Mouse (Mus musculus): ENCODE results near the gene Dpf1. TPM values are rescaled to one million over a fixed set of nuclear protein-coding genes. Genes with fewer than 3 reads are reported as not detected.

Dpf1 gene
- polyA plus RNA-seq, 1 experiment from 2014 or later: 0.29 TPM

DNA sequence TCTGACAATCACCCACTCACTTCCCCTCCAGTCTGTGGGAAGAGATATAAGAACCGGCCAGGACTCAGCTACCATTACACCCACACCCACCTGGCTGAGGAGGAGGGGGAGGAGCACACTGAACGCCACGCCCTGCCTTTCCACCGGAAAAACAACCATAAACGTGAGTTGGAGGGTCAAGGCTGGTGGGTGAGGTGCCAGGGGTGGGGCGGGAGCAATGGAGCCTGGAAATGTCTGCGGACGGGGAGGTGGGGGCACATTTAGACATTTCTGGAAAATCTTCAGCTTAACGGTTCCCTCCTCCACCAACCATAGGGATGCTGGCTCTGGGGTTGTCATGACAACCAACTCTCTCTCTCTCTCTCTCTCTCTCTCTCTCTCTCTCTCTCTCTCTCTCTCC lies 9.3 kb downstream of the Dpf1 start:
- WGBS (ENCODE audit: missing documents): 67% methylated on average over 9 of the region's 9 CpGs
- no peak overlapping the region for H3K27ac ChIP-seq
- no peaks in the 10 kb centered on the region for H3K36me3 ChIP-seq (ENCODE audit: inconsistent target)
- no peaks in the 10 kb centered on the region for H3K79me2 ChIP-seq (ENCODE audit: inconsistent target)
- no peak overlapping the region for H3K4me3 ChIP-seq (ENCODE audit: inconsistent target)

DNA sequence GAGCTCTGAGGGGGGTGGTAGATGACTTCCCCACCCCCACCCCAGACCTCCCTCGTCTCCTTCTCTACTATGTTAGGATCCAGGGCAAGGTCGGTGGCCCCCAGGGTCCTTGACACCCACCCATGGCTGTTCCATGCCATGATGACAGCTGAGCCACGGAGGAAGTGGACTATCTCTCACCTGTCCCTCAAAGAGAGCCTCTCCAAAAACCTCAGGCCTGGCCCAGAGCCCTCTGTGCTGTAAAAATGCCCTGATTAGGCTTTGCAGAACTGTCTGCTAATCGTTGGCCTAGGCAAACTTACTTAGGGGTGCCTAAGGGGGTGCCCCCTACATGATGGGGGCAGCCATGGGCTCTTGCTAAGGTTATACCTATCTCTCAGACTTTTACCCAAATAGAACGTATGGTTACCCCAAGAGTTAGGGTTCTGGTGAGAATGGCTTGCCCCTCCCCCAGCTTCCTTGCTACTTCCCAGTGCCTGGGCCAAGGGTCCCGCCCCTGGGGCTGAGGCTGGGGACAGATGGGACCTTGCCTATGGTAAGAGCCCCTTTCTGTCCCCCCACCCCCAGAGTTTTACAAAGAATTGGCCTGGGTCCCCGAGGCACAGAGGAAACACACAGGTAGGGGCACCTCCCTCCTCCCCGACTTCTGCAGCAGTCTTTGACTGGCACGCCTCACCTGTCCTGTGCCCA lies 10.0 kb downstream of the Dpf1 start:
- H3K4me3 ChIP-seq (ENCODE audit: inconsistent target): no peak overlapping the region
- WGBS (ENCODE audit: missing documents): 46% methylated on average over 9 of the region's 9 CpGs
- H3K79me2 ChIP-seq (ENCODE audit: inconsistent target): no peaks in the 10 kb centered on the region
- no peak overlapping the region for H3K27ac ChIP-seq
- no peaks in the 10 kb centered on the region for H3K36me3 ChIP-seq (ENCODE audit: inconsistent target)

GRCm38 (mm10) chr7:29314844-29315628 lies 11.3 kb downstream of the Dpf1 start:
- H3K27ac ChIP-seq: no peak overlapping the region
- no peaks in the 10 kb centered on the region for H3K79me2 ChIP-seq (ENCODE audit: inconsistent target)
- no peak overlapping the region for H3K4me3 ChIP-seq (ENCODE audit: inconsistent target)
- WGBS (ENCODE audit: missing documents): 48% methylated on average over 13 of the region's 13 CpGs
- no peaks in the 10 kb centered on the region for H3K36me3 ChIP-seq (ENCODE audit: inconsistent target)

GRCm38 (mm10) chr7:29316137-29316734 lies 12.5 kb downstream of the Dpf1 start:
- no peaks in the 10 kb centered on the region for H3K79me2 ChIP-seq (ENCODE audit: inconsistent target)
- no peak overlapping the region for H3K4me3 ChIP-seq (ENCODE audit: inconsistent target)

DNA sequence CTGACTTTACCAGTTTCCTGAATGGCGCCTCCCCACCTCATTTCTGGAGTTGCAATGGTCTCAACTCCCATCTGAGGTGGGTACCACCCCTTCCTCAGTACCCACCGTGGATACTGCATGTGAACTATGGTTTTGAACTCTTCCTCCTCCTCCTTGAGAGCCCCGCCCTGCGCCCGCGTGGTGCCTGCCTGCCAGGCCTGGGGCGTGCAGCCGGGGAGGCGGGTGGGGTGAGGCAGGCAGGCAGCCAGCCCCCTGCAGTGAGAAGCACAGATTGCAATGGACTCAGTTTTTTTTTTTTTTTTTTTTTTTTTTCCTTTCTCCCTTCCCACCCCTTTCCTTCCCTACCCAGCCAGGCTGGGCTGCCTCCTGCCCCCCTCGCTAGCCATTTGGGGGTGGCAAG lies 13.2 kb downstream of the Dpf1 start:
- Histone ChIP-seq H3K79me2 (ENCODE audit: inconsistent target) (no peaks in the 10 kb centered on the region), H3K27ac (no peak overlapping the region), H3K4me3 (ENCODE audit: inconsistent target) (no peak overlapping the region), H3K36me3 (ENCODE audit: inconsistent target) (no peaks in the 10 kb centered on the region)
- WGBS (ENCODE audit: missing documents): 19% methylated on average over 9 of the region's 10 CpGs

More at GRCm38 (mm10) chr7:29316137-29316734, 12.5 kb downstream of the Dpf1 start:
- Histone ChIP-seq H3K27ac (no peak overlapping the region), H3K36me3 (ENCODE audit: inconsistent target) (no peaks in the 10 kb centered on the region)
- WGBS (ENCODE audit: missing documents): 85% methylated on average over 15 of the region's 17 CpGs

GRCm38 (mm10) chr7:29317558-29317957 lies 13.8 kb downstream of the Dpf1 start:
- H3K4me3 ChIP-seq (ENCODE audit: inconsistent target): no peak overlapping the region
- H3K27ac ChIP-seq: no peak overlapping the region
- WGBS (ENCODE audit: missing documents): no CpG with 5 or more reads among the region's 2 CpGs
- no peaks in the 10 kb centered on the region for H3K79me2 ChIP-seq (ENCODE audit: inconsistent target)
- H3K36me3 ChIP-seq (ENCODE audit: inconsistent target): no peaks in the 10 kb centered on the region

- Histone ChIP-seq H3K4me3 (ENCODE audit: inconsistent target) (no peak overlapping the region), H3K79me2 (ENCODE audit: inconsistent target) (no peaks in the 10 kb centered on the region), H3K36me3 (ENCODE audit: inconsistent target) (no peaks in the 10 kb centered on the region), H3K27ac (no peak overlapping the region)
- 12% methylated on average over 18 of the region's 18 CpGs for WGBS (ENCODE audit: missing documents)
These were observed 14.6 kb downstream of the Dpf1 start for GRCm38 (mm10) chr7:29318115-29318911.

GRCm38 (mm10) chr7:29319337-29320307 lies 15.9 kb downstream of the Dpf1 start:
- Histone ChIP-seq H3K4me3 (ENCODE audit: inconsistent target) (no peak overlapping the region), H3K27ac (no peak overlapping the region), H3K79me2 (ENCODE audit: inconsistent target) (no peaks in the 10 kb centered on the region), H3K36me3 (ENCODE audit: inconsistent target) (no peaks in the 10 kb centered on the region)
- WGBS (ENCODE audit: missing documents): 49% methylated on average over 19 of the region's 19 CpGs

DNA sequence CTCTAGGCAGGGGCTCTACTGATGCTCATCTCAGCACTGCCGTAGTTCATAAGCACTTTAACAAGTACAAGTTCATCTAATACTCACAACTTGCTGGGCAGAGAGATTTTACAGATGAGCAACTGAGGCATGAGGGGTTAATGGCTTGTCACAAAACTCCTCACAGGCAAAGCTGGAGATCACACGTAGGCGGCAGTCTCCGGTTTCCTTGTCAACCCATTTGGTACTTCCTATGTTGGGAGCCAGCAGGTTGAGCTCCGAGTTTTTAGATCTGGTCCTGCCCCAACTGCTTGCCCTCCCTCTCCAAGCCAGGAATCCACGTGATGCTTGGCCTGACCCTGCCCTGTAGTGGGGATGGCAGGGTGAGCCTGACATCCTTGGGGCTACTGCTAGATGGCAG lies 23.3 kb downstream of the Dpf1 start:
- Histone ChIP-seq H3K79me2 (ENCODE audit: inconsistent target) (no peaks in the 10 kb centered on the region), H3K36me3 (ENCODE audit: inconsistent target) (0 out of 2 replicates have a peak, but pooled peaks cover 3% of the 10 kb centered on the region), H3K27ac (no peak overlapping the region), H3K4me3 (ENCODE audit: inconsistent target) (no peak overlapping the region)
- 94% methylated on average over 6 of the region's 6 CpGs for WGBS (ENCODE audit: missing documents)

- Histone ChIP-seq H3K79me2 (ENCODE audit: inconsistent target) (no peaks in the 10 kb centered on the region), H3K27ac (no peak overlapping the region), H3K4me3 (ENCODE audit: inconsistent target) (no peak overlapping the region), H3K36me3 (ENCODE audit: inconsistent target) (peaks cover 3% of the 10 kb centered on the region; the same call in 1 of the 2 replicates)
- 95% methylated on average over 16 of the region's 16 CpGs for WGBS (ENCODE audit: missing documents)
These were observed 25.2 kb downstream of the Dpf1 start for GRCm38 (mm10) chr7:29328984-29329383.

DNA sequence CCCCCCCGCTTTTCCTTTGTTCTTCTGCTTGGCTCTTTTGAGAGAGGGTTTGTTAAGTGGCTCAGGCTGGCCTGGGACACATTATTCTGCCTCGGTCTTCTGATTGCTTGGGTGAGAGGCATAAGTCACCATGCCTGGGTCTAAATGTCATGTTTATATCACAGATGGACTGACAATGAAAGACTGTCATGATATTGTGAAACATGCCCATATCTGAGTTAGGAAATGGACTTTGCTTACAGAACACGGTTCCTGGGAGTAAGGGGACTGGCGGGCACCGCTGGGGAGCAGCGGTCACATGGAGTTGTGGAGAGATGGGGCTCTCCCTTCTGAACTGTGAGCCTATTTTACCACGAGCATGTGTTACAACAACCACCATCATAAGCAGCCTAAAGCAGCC lies 30.4 kb downstream of the Dpf1 start:
- no peak overlapping the region for H3K4me3 ChIP-seq (ENCODE audit: inconsistent target)
- H3K27ac ChIP-seq: no peak overlapping the region
- 92% methylated on average over 6 of the region's 7 CpGs for WGBS (ENCODE audit: missing documents)
- peaks cover 3% of the 10 kb centered on the region; the same call in 1 of the 2 replicates for H3K36me3 ChIP-seq (ENCODE audit: inconsistent target)
- H3K79me2 ChIP-seq (ENCODE audit: inconsistent target): no peaks in the 10 kb centered on the region

GRCm38 (mm10) chr7:29335276-29335675 lies 31.5 kb downstream of the Dpf1 start:
- Histone ChIP-seq H3K79me2 (ENCODE audit: inconsistent target) (no peaks in the 10 kb centered on the region), H3K27ac (no peak overlapping the region), H3K36me3 (ENCODE audit: inconsistent target) (peaks cover 3% of the 10 kb centered on the region; the same call in 1 of the 2 replicates), H3K4me3 (ENCODE audit: inconsistent target) (no peak overlapping the region)

DNA sequence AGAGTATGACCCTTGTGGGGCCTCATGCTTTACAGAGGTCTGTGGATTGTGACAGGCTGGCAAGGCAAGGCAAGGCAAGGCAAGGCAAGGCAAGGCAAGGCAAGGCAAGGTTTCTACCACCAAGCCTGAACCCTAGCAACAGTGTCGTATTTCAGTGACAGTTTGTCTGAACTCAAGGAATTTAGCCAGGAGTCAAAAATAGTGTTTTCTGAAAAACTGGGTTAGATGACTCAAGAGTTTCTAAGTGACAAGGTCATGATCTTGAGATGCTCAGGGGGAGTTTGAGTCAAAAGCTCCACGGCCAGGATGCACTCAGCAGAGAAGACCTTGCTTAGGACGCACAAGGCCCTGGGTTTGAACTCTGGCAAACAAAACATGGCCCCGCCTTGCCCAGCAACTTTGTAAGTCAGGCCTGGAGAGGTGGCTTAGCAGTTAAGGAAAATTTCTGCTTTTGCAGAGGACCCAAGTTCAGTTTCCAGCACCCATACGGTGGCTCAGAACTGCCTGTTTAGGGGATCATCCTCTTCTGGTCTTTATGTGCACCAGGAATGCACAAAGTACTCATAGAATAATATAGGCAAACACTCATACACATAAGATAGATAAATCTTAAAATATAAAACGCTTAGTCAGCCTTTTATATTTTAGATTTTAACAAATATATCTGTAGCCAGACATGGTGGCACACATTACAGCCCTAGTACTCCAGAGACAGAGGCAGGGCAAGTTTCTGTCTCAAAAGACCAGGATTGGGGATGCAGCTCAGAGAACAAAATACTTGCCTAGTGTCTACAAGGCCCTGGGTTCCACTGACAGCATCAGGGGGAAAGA lies 32.3 kb downstream of the Dpf1 start:
- Histone ChIP-seq H3K4me3 (ENCODE audit: inconsistent target) (no peak overlapping the region), H3K36me3 (ENCODE audit: inconsistent target) (no peaks in the 10 kb centered on the region; the same call in 1 of the 2 replicates), H3K27ac (no peak overlapping the region), H3K79me2 (ENCODE audit: inconsistent target) (no peaks in the 10 kb centered on the region)
- WGBS (ENCODE audit: missing documents): 98% methylated on average over 6 of the region's 6 CpGs
